Mouse (Mus musculus) C2C12 (cell line): ENCODE measurements around the gene Fam192a.

Experiments
- CTCF ChIP-seq: IDR thresholded peaks from one replicate; pipeline ENCODE4 v1.5.1; 2011; ENCODE audit not compliant: control insufficient read depth, insufficient read depth, insufficient read length
- MAX ChIP-seq: IDR thresholded peaks from one replicate; pipeline ENCODE4 v1.6.1; 2011; ENCODE audit warnings: mild to moderate bottlenecking, control low read depth
- MYOD1 ChIP-seq: IDR thresholded peaks from one replicate; pipeline ENCODE4 v1.6.1; 2011; ENCODE audit warnings: low read depth; ENCODE audit not compliant: control insufficient read depth, insufficient read length
- USF1 ChIP-seq: IDR thresholded peaks from one replicate; pipeline ENCODE4 v1.6.1; 2011; ENCODE audit warnings: low read depth, mild to moderate bottlenecking, control low read depth, moderate library complexity

GRCm38 (mm10) chr8:94591691-94592090, 10.1 kb downstream of the Fam192a start:
- TF ChIP-seq CTCF (no peak), MYOD1 (no peak), USF1 (no peak), MAX (no peak)
